In genomic region chr7:79278432-79278831, GRCm38 (mm10) we compare ENCODE assay signal across 14 mouse cellular contexts. TPM values are rescaled to one million over a fixed set of nuclear protein-coding genes. Genes with fewer than 3 reads are reported as not detected.
A peak's percentile ranks its signal among the peaks of the same experiment; 100 is the strongest.
DNase-seq lines count a peak whose midpoint lies in the region; ATAC-seq and TF ChIP-seq lines count a peak whose summit lies in the region.
"Had no signal": no experiment of that assay in that cellular context is flagged by ENCODE, and none has a peak within 500 bp of the region (broad histone marks: within the 10 kb centered on the region; RNA-seq: fewer than 3 reads in every experiment).

No protein-coding gene starts in this region.

- H3K4me3 ChIP-seq in hindbrain, embryonic 16.5 days (ENCODE audit: low read length): no peak overlapping the region
- H3K4me3 ChIP-seq in hindbrain, embryonic 12.5 days: no peak overlapping the region
- H3K4me3 ChIP-seq in forebrain, embryonic 15.5 days: no peak overlapping the region
- H3K4me3 ChIP-seq in stomach, postnatal 0 days (ENCODE audit: low read depth, low read length): no peak overlapping the region
- H3K4me3 ChIP-seq: heart, embryonic 13.5 days; neural tube, embryonic 12.5 days had no signal

- peaks cover 48% of the 10 kb centered on the region for H3K4me1 ChIP-seq in hindbrain, embryonic 16.5 days (ENCODE audit: control insufficient read depth, insufficient read depth, low read depth, low read length)
- peaks cover 65% of the 10 kb centered on the region for H3K4me1 ChIP-seq in hindbrain, embryonic 12.5 days
- H3K4me1 ChIP-seq in forebrain, embryonic 15.5 days: peaks cover 63% of the 10 kb centered on the region
- H3K4me1 ChIP-seq in stomach, postnatal 0 days (replicated peaks; ENCODE audit: control insufficient read depth, insufficient read depth): peaks cover 15% of the 10 kb centered on the region

- no peak for TF ChIP-seq EP300 in stomach, postnatal 0 days (optimal IDR thresholded peaks at IDR 0.05)

- WGBS in hindbrain, embryonic 16.5 days: 74% methylated on average over 13 of the region's 13 CpGs
- WGBS in hindbrain, embryonic 12.5 days: 85% methylated on average over 13 of the region's 13 CpGs
- WGBS in forebrain, embryonic 15.5 days: 43% methylated on average over 13 of the region's 13 CpGs
- WGBS in stomach, postnatal 0 days: 57% methylated on average over 13 of the region's 13 CpGs

- DNase-seq in ovary, adult 18-20 months (ENCODE audit: low spot score): peak; percentile 24
- DNase-seq in ovary, postnatal 10 days (ENCODE audit: low spot score): no peak
- peak; percentile 37 for DNase-seq in stomach, postnatal 0 days (ENCODE audit: low spot score)
- DNase-seq in cerebellum, postnatal 36 days: no peak
- no peak for DNase-seq in cerebellum, postnatal 25 days
- DNase-seq: cerebellum, adult 18-20 months; kidney, postnatal 10 days; layer of hippocampus, postnatal 36 days; right cerebral cortex, postnatal 14 days had no signal

- 0 out of 2 replicates have a peak overlapping the region, but pooled peaks have one; percentile 29 for H3K27ac ChIP-seq in hindbrain, embryonic 16.5 days (ENCODE audit: low read depth, low read length)
- H3K27ac ChIP-seq in hindbrain, embryonic 12.5 days: no peak overlapping the region
- peak overlapping the region; percentile 14; the same call in 1 of the 2 replicates for H3K27ac ChIP-seq in forebrain, embryonic 15.5 days (replicated peaks)
- H3K27ac ChIP-seq in stomach, postnatal 0 days (replicated peaks): peak overlapping the region; percentile 87
- H3K27ac ChIP-seq: heart, embryonic 13.5 days; neural tube, embryonic 12.5 days had no signal

- TF ChIP-seq CTCF in stomach, postnatal 0 days (IDR thresholded peaks at IDR 0.05; ENCODE audit: low read depth): no peak

- no peak for ATAC-seq in hindbrain, embryonic 16.5 days
- no peak for ATAC-seq in hindbrain, embryonic 12.5 days (ENCODE audit: low FRiP score)
- no peak for ATAC-seq in forebrain, embryonic 15.5 days (replicated peaks)
- ATAC-seq in stomach, postnatal 0 days (ENCODE audit: low FRiP score, low TSS enrichment): no peak

- H3K9me3 ChIP-seq in hindbrain, embryonic 16.5 days (ENCODE audit: control insufficient read depth, low read length): no peaks in the 10 kb centered on the region
- H3K9me3 ChIP-seq in hindbrain, embryonic 12.5 days (replicated peaks): no peaks in the 10 kb centered on the region
- no peaks in the 10 kb centered on the region for H3K9me3 ChIP-seq in forebrain, embryonic 15.5 days
- no peaks in the 10 kb centered on the region for H3K9me3 ChIP-seq in stomach, postnatal 0 days (ENCODE audit: control insufficient read depth, low read length)
- H3K9me3 ChIP-seq: heart, embryonic 13.5 days; neural tube, embryonic 12.5 days had no signal

- H3K4me2 ChIP-seq in hindbrain, embryonic 16.5 days (ENCODE audit: low read length): 0 out of 2 replicates have a peak overlapping the region, but pooled peaks have one; percentile 15
- no peak overlapping the region for H3K4me2 ChIP-seq in hindbrain, embryonic 12.5 days (replicated peaks)
- H3K4me2 ChIP-seq in forebrain, embryonic 15.5 days (replicated peaks): no peak overlapping the region
- H3K4me2 ChIP-seq in stomach, postnatal 0 days (replicated peaks; ENCODE audit: low read depth): no peak overlapping the region
- H3K4me2 ChIP-seq: heart, embryonic 13.5 days; neural tube, embryonic 12.5 days had no signal

- H3K36me3 ChIP-seq in hindbrain, embryonic 16.5 days (ENCODE audit: control insufficient read depth, insufficient read depth, low read length): no peaks in the 10 kb centered on the region
- no peaks in the 10 kb centered on the region for H3K36me3 ChIP-seq in hindbrain, embryonic 12.5 days
- H3K36me3 ChIP-seq in forebrain, embryonic 15.5 days: no peaks in the 10 kb centered on the region
- no peaks in the 10 kb centered on the region for H3K36me3 ChIP-seq in stomach, postnatal 0 days (ENCODE audit: control insufficient read depth, insufficient read depth, low read length)
- H3K36me3 ChIP-seq: heart, embryonic 13.5 days; neural tube, embryonic 12.5 days had no signal

- no peak overlapping the region for H3K9ac ChIP-seq in hindbrain, embryonic 16.5 days (ENCODE audit: low read depth, low read length)
- no peak overlapping the region for H3K9ac ChIP-seq in hindbrain, embryonic 12.5 days
- no peak overlapping the region for H3K9ac ChIP-seq in forebrain, embryonic 15.5 days (replicated peaks)
- no peak overlapping the region for H3K9ac ChIP-seq in stomach, postnatal 0 days (ENCODE audit: low read length)
- H3K9ac ChIP-seq: neural tube, embryonic 12.5 days had no signal

- H3K27me3 ChIP-seq in hindbrain, embryonic 16.5 days (replicated peaks; ENCODE audit: control insufficient read depth, insufficient read depth, low read length): no peaks in the 10 kb centered on the region
- no peaks in the 10 kb centered on the region for H3K27me3 ChIP-seq in hindbrain, embryonic 12.5 days
- no peaks in the 10 kb centered on the region for H3K27me3 ChIP-seq in forebrain, embryonic 15.5 days
- no peaks in the 10 kb centered on the region for H3K27me3 ChIP-seq in stomach, postnatal 0 days (ENCODE audit: control insufficient read depth, insufficient read depth, low read length)
- H3K27me3 ChIP-seq: heart, embryonic 13.5 days; neural tube, embryonic 12.5 days had no signal

RNA-seq across cellular contexts. Expression of gene Abhd2, which starts 5.4 kb away (rescaled TPM):
- polyA plus RNA-seq in hindbrain, embryonic 16.5 days (2015; fragmentation: Nextera tagmentation; extraction: Ambion mirVana): 16.3 and 21.4 TPM in 2 replicates
- 14.3 and 17.7 TPM in 2 replicates for polyA plus RNA-seq in hindbrain, embryonic 12.5 days (2016; fragmentation: Nextera tagmentation; extraction: Ambion mirVana)
- polyA plus RNA-seq in forebrain, embryonic 15.5 days (2015; fragmentation: Nextera tagmentation; extraction: Ambion mirVana): 23.1 and 24.0 TPM in 2 replicates
- 24.6 and 27.5 TPM in 2 replicates for polyA plus RNA-seq in stomach, postnatal 0 days (2015; fragmentation: Nextera tagmentation; extraction: Ambion mirVana)

Comparison
In these comparisons a context has a peak if more than half of its experiments do, and no peak if none do; other contexts are left out.
1. DNase-seq: peak in ovary, adult 18-20 months (single experiment) and stomach, postnatal 0 days (single experiment); none in ovary, postnatal 10 days (single experiment), cerebellum, postnatal 36 days (0 of 2) and cerebellum, postnatal 25 days (0 of 2).